Mouse (Mus musculus) heart, embryonic 15.5 days (tissue): Measurements from ENCODE around the gene Gm49673. TPM values are rescaled to one million over a fixed set of nuclear protein-coding genes. Genes with fewer than 3 reads are reported as not detected.
"Not testable (repeated sequence)": the region's sequence is repeated elsewhere in the genome, so short reads cannot be mapped to it uniquely, and the experiment has no call there.

ENCODE experiments used
- ATAC-seq: fragments of 200-750 bp; cut with Nextera tagmentation; replicated peaks from 2 replicates; pipeline ENCODE4 v1.8.0; 2017; ENCODE audit warnings: low read depth, moderate TSS enrichment; ENCODE audit not compliant: insufficient number of reproducible peaks, insufficient read depth, low FRiP score
- H3K27ac ChIP-seq: fragments of 300-500 bp; sonication (generic); 2 replicates; pipeline ENCODE4 v1.5.1; 2015; ENCODE audit warnings: mild to moderate bottlenecking, inconsistent platforms
- H3K27me3 ChIP-seq: fragments of 300-500 bp; sonication (generic); 2 replicates; pipeline ENCODE4 v1.6.1; 2015; ENCODE audit warnings: inconsistent platforms
- H3K36me3 ChIP-seq: fragments of 300-500 bp; sonication (generic); 2 replicates; pipeline ENCODE4 v1.6.1; 2015; ENCODE audit warnings: mild to moderate bottlenecking, inconsistent platforms
- H3K4me1 ChIP-seq: fragments of 300-500 bp; sonication (generic); replicated peaks from 2 replicates; pipeline ENCODE4 v1.6.1; 2015; ENCODE audit warnings: inconsistent platforms
- H3K4me2 ChIP-seq: fragments of 300-500 bp; sonication (generic); 2 replicates; pipeline ENCODE4 v1.6.1; 2015; ENCODE audit warnings: inconsistent platforms, mild to moderate bottlenecking, moderate library complexity
- H3K4me3 ChIP-seq: fragments of 300-500 bp; sonication (generic); 2 replicates; pipeline ENCODE4 v1.5.1; 2015; ENCODE audit warnings: mild to moderate bottlenecking, inconsistent platforms
- H3K9ac ChIP-seq: fragments of 300-500 bp; sonication (generic); 2 replicates; pipeline ENCODE4 v1.6.1; 2015; ENCODE audit warnings: mild to moderate bottlenecking, inconsistent platforms
- H3K9me3 ChIP-seq: fragments of 300-500 bp; sonication (generic); replicated peaks from 2 replicates; pipeline ENCODE4 v1.6.1; 2016; ENCODE audit warnings: inconsistent platforms
- WGBS: fragments of 180-500 bp; shearing (Covaris S2); methylation state at CpG from one replicate; pipeline ENCODE4 v1.1.7; 2015; ENCODE audit warnings: mixed read lengths; 5-methylcytosine and 5-hydroxymethylcytosine counted together
- polyA plus RNA-seq: library from polyadenylated mRNA; unstranded; fragments of >200 nt; fragmentation: Nextera tagmentation; extraction: Ambion mirVana; gene quantifications from 2 replicates; pipeline ENCODE4 v1.2.1, GENCODE M21; 2015

The Gm49673 gene
- polyA plus RNA-seq, 1 experiment from 2014 or later = 0.15 TPM

DNA sequence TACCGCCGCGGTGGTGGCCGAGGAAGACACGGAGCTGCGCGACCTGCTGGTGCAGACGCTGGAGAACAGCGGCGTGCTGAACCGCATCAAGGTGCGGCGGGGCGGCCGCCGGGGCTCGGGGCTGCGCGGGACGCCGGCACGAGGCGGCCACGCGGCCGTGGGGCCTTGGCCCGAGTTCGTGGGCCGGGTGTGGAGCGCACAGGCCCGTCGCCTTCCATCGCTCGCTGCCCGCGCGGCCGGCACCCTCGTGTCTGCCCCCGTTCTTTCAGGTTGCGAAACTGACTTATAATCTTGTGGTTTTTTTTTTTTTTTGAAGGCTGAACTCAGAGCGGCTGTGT, 18.0 kb upstream of the Gm49673 start:
- Histone ChIP-seq H3K4me3 (peak overlapping the region; percentile 60), H3K36me3 (peaks cover 17% of the 10 kb centered on the region), H3K9ac (peak overlapping the region; percentile 59), H3K27ac (peak overlapping the region; percentile 42; the same call in 1 of the 2 replicates), H3K4me2 (peak overlapping the region; percentile 55)
- not testable (repeated sequence) for H3K4me1 ChIP-seq, H3K27me3 ChIP-seq, H3K9me3 ChIP-seq, ATAC-seq
- WGBS = under 1% methylated on average over 41 of the region's 42 CpGs

DNA sequence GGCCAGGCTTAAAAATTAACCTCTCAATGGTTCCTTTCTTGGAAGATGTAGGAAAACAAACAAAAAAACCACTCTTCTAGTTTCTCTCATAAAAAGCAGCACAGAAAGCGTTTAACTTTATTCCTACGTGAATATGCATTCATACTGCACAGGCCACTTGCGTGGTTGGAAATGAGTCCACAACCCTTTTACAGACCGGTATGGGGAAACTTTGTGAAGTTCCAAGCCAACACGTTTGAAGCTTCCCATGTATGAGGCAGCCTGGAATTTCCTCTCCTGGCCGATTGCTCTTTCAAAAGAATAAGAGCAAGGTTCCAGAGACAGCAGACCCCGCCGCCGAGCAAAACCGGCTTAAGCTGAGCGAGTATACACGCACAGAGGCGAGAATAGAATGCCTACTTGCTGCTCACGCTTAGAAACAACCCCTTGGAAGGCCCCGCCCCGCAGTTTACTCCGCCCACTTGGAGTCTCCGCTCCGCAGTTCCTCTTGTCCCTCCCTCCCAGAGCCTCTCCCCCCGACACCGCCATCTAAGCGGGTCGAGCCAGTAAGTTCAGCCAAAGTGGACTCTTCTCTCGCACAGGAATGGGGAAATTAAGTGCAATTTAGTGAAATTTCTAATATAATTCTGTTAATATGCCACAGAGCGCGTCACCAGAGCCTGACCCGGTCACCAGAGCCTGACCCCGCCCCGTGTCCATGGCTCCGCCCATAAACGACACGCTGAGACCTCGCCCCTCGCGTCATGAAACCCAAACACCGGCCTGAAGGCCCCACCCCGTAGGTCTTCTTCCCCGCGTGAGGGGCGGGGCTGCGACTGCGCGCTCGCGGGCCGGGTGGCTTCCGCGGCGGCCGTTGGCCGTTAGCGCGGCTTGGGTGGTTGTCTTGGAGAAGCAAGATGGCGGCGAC, 17.4 kb upstream of the Gm49673 start, which contains the start of gene Fgfr1op:
TSS of gene Fgfr1op (plus strand) at position 801 of the 907 bp plus-strand sequence.
- H3K9me3 ChIP-seq, H3K4me1 ChIP-seq, H3K27me3 ChIP-seq: not testable (repeated sequence)
- peaks cover 11% of the 10 kb centered on the region; the same call in 1 of the 2 replicates for H3K36me3 ChIP-seq
- H3K4me3 ChIP-seq = peak within 1 kb of the TSS; percentile 60
- WGBS = 2% methylated on average over 20 of the region's 55 CpGs
- peak; percentile 98 for ATAC-seq
- peak within 1 kb of the TSS; percentile 59 for H3K9ac ChIP-seq
- peak within 1 kb of the TSS; percentile 55 for H3K4me2 ChIP-seq
- H3K27ac ChIP-seq = peak within 1 kb of the TSS; percentile 42; the same call in 1 of the 2 replicates

DNA sequence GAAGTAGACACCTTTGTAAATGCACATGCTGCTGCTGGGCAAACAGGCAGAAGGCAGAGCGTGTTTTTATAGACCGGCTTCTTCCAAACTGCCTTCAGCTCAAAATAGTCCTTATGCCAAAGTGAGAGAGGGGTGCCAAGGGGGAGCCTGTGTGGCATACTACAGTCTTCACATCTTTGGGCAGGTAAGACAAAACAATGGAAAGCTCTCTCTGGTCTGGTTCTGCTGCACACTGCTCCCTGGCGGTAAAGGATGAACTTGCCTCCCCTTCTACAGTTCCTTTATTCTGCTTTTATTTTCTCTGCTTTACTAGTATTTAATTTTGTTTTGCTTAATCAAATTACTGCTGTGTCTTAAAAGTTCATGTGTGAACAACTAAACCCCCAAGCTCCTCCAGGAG, 13.4 kb upstream of the Gm49673 start:
- not testable (repeated sequence) for H3K9ac ChIP-seq, H3K4me1 ChIP-seq, H3K4me2 ChIP-seq, H3K4me3 ChIP-seq, ATAC-seq, H3K27ac ChIP-seq, H3K9me3 ChIP-seq, H3K36me3 ChIP-seq, H3K27me3 ChIP-seq
- 57% methylated on average over 3 of the region's 3 CpGs for WGBS

DNA sequence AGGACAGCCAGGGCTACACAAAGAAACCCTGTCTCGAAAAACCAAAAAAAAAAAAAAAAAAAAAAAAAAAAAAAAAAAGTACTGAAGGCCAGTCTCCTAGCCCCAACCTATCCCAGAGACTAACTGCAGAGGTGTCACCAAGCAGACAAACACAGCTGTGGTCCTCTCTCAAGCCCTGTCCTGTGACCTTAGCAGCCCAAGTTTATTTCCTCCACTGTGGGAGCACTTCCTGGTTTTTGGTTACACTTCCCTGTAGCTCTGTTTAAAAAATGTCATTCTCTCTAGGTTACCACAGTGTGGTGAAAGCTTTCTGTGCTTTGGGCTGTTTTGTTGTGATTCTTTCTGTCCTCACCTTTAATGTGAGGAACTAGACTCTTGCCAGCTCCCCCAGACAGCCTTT, 11.0 kb upstream of the Gm49673 start:
- not testable (repeated sequence) for H3K27me3 ChIP-seq, H3K4me1 ChIP-seq, H3K27ac ChIP-seq, H3K9me3 ChIP-seq, ATAC-seq, H3K9ac ChIP-seq, H3K36me3 ChIP-seq, H3K4me3 ChIP-seq, H3K4me2 ChIP-seq
- no CpG with 5 or more reads among the region's 1 CpGs for WGBS

DNA sequence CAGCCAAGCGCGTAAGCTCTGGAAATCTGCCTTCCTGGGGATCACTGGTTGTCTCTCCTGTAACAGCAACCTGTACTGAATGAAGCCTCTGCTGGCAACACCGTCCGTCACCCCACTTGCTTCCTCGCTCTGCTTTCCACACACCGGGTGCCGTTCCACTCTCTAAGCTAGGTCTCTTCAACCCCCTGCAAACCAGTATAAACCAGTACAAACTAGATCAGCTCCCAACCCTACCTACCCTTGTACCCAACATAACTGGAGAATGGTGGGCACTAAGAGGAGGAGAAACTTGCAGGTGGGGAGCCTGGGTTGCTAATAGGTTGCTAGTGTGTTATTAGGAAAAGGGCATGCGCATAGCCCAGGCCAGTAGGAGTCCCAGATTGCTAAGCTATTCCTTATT, 8.4 kb upstream of the Gm49673 start:
- H3K27me3 ChIP-seq = not testable (repeated sequence)
- WGBS = 63% methylated on average over 1 of the region's 8 CpGs

DNA sequence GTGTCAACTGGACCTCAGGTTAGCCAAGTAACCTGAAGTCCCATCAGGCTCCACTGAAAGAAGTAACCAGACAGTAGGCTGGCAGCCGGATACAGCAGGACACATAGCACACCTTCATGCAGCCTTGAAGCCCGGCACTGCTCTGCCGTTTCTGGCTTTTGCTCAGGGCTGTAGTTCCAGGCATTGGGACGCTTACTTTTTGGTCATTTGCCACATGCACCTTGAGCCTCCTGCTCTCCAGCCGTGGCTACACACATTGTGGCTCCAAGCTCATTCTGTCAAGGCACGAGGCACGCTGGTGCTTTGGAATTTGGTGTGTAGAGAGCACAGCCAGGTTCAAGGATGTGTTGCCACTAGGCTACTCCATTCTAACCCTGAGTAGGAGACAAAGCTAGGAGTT, 7.4 kb upstream of the Gm49673 start:
- not testable (repeated sequence) for H3K9me3 ChIP-seq, H3K27ac ChIP-seq, H3K9ac ChIP-seq, H3K4me3 ChIP-seq, H3K36me3 ChIP-seq, H3K4me2 ChIP-seq, H3K4me1 ChIP-seq, H3K27me3 ChIP-seq, ATAC-seq
- 75% methylated on average over 7 of the region's 7 CpGs for WGBS

More for the DNA sequence above, 8.4 kb upstream of the Gm49673 start:
- H3K9ac ChIP-seq, H3K4me2 ChIP-seq, H3K4me3 ChIP-seq, H3K27ac ChIP-seq, ATAC-seq, H3K36me3 ChIP-seq, H3K9me3 ChIP-seq, H3K4me1 ChIP-seq: not testable (repeated sequence)

DNA sequence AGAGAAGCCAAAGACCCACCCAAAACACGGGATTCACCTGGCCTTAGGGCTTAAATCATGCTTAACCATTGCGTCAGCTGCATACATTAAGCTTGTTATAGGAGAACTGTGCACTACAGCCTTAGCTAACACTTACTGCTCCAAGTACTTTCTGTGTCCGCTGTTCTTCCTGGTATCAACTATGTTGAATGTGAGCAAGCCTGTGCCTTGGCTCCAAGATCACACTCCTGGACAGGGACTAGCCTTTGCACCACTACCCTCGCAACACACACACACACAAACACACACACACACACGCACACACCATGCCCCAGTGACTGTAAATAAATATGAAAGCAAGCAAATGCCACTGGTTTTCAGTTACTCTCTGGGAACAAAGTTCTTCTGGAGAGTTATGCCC, 657 bp downstream of the Gm49673 start:
- Histone ChIP-seq H3K4me3 (peak overlapping the region; percentile 64), H3K9ac (peak overlapping the region; percentile 74), H3K4me2 (peak overlapping the region; percentile 66)
- H3K27me3 ChIP-seq, H3K36me3 ChIP-seq, H3K27ac ChIP-seq, ATAC-seq, H3K9me3 ChIP-seq, H3K4me1 ChIP-seq: not testable (repeated sequence)
- 22% methylated on average over 5 of the region's 5 CpGs for WGBS

DNA sequence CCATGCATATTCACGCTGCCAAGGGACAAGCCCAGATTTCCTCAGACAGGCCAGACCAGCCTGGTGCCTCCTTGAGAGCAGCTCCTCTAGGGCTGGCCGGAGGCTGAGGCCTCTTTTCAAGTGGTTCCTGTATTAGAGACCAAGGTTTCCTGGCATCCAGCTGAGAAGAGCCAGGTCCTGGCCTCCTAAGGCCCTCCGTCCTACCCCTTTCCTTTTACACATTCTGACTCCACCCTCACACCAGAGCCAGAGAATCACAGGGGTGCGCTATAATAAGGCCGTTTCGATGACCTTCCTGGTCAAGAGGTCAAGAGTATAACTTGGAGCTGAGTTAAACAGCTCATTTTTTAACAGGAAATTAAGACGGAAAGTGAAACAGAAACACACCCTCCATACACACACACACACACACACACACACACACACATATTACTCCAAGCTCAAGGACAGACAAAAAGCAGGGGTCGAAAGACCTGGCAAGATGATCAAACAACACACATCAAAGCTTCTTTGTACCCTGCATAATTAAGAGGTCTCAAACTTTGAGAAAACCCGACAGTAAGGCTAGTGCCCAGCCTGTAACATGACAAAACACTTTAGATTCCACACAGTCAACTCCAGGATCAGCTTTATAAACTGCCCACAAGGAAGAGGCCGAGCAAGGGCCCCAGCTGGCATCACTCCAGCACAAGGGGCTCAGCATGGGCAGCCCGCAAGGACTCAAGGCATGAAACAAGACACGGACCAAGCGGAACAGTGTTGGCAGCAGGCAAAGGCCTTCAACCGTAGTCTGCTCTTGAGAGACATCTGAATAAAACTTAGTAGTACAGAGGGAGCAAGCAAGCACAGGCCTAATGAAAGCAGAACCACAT, 3.5 kb downstream of the Gm49673 start:
- WGBS = 33% methylated on average over 12 of the region's 14 CpGs

DNA sequence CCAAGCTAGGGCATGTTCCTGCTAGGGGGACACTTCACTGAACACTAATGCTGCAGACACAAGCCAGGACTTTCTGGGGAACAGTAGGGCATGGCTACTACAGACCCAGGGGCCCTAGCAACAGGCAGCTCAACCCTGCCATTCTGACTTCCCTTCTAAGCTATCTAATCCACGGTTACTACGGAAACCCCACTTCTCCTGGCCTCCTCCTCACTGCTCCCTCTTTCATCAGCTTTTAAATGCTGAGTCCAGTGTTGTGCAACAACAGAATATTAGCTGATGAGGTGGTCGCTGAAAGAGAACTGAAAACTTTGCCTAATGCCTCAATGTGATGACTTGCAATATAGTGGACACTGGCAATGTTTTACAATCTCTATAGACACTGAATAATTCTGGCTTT, 7.4 kb downstream of the Gm49673 start:
- not testable (repeated sequence) for H3K4me2 ChIP-seq, H3K36me3 ChIP-seq, H3K27ac ChIP-seq, H3K9me3 ChIP-seq, H3K4me3 ChIP-seq, H3K9ac ChIP-seq, H3K4me1 ChIP-seq, H3K27me3 ChIP-seq, ATAC-seq
- 69% methylated on average over 3 of the region's 3 CpGs for WGBS

More for the DNA sequence above, 3.5 kb downstream of the Gm49673 start:
- Histone ChIP-seq H3K4me2 (0 out of 2 replicates have a peak overlapping the region, but pooled peaks have one; percentile 25), H3K27ac (peak overlapping the region; percentile 78)
- H3K27me3 ChIP-seq, H3K9ac ChIP-seq, H3K36me3 ChIP-seq, H3K4me1 ChIP-seq, ATAC-seq, H3K9me3 ChIP-seq, H3K4me3 ChIP-seq: not testable (repeated sequence)

DNA sequence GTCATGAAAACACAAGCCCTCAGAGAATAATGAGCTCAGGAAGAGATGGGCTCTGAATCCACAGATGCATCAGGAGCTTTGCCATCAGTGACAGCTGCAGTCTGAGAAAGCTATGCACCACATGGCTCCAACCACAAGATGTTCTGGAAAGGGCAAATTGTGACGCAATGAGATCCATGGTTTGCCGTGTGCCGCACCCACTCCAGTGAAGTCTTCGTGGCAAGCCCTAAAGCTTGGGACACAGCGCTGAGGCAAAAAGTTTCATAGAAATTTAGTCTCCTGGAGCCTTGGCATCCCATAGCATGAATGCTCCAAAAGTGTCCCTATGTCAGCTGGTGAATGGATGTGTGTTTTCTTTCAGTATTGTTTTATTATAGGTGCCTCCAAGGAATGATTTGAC, 9.5 kb downstream of the Gm49673 start:
- H3K27me3 ChIP-seq, ATAC-seq, H3K4me3 ChIP-seq, H3K4me2 ChIP-seq, H3K9ac ChIP-seq, H3K9me3 ChIP-seq, H3K36me3 ChIP-seq, H3K4me1 ChIP-seq, H3K27ac ChIP-seq: not testable (repeated sequence)
- WGBS = 96% methylated on average over 5 of the region's 5 CpGs

DNA sequence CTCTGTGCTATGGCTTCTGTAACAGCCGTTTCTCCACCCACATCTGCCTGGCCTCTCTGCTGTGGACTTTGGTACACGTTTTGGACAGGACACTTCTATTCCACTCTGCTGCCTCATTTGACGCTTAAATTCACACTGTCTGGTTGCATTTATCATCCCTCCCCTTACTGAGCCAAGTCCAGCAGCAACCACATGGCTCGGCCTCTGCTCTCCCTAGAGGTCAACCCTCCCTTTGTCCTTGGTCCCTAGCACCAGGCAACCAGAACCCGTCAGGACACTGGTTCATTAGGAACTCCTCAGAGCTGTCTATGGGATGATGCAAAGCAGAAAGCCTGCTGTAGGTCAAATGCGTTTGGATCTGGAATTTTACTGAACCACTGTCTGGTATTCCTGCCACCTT, 16.7 kb downstream of the Gm49673 start:
- H3K4me1 ChIP-seq, H3K4me3 ChIP-seq, H3K27ac ChIP-seq, H3K4me2 ChIP-seq, H3K27me3 ChIP-seq, ATAC-seq, H3K9me3 ChIP-seq, H3K36me3 ChIP-seq, H3K9ac ChIP-seq: not testable (repeated sequence)
- no CpG with 5 or more reads among the region's 6 CpGs for WGBS
